Mouse (Mus musculus): ENCODE measurements around the gene Slc30a10. TPM values are rescaled to one million over a fixed set of nuclear protein-coding genes. Genes with fewer than 3 reads are reported as not detected.

Gene Slc30a10
- polyA plus RNA-seq, 1 experiment from 2014 or later = 2.6 TPM

DNA sequence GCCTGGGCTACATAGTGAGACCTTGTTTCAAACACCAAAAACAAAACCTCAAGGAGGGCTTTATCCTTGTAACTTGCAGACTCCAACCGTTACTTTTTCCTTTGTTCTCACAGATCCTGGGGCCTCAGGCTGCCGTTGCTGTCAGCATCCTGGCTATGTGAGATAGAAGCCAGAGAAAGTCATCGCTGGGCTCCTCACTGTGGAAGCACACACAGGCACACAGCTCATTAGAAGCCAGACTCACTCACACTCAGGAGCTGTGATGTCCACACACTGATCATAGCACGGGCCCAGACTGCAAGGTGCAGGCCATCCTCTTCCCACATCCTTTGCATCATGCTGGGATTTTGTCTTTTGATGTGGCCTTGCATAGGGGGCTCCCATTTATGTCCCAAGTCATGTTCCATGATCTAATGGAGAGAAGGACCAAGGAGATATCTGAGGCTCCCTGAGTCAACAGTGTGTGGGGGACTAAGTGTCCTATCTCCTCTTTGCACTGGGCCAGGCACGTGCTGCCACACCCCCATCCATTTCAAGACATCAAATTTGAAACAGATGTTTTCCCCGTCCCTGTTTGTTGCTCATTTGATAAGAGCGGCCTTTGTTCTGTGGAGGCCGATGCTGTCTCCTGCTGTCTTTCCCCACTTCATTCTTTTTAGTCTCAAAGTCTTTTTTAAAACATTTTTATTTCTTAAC lies 17.5 kb downstream of the Slc30a10 start:
- 57% methylated on average over 8 of the region's 8 CpGs for WGBS

DNA sequence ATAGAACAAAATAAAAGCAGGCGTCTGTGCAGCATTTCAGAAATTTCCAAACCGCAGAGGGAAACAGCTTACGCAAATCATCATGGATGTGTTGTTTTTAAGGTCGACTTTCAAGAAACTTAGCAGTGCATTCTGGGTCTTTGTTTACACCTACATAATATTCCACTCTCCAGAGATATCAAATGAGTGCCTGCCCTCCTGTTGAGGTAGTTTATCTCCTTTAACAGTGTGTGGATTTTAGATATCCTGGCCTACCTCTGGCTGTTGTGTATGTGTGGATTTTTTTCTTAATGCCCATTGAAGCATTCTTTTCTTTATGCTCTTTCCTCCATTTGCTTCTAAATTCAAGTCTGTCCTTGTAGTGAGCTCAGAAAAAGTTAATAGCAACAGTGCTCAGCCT lies 18.1 kb downstream of the Slc30a10 start:
- WGBS = 83% methylated on average over 4 of the region's 4 CpGs

More for the DNA sequence above, 17.5 kb downstream of the Slc30a10 start:
- H3K27ac ChIP-seq (ENCODE audit: low read depth, low read length) = no peak overlapping the region; the same call in 1 of the 2 replicates
- no peak overlapping the region for H3K4me2 ChIP-seq (ENCODE audit: low read depth, low read length, severe bottlenecking)
- DNase-seq (ENCODE audit: low spot score) (no peak), ATAC-seq (replicated peaks; ENCODE audit: low FRiP score) (0 out of 2 replicates have a peak, but pooled peaks have one; percentile 12)
- H3K4me3 ChIP-seq (ENCODE audit: low read depth, low read length) = no peak overlapping the region
- no peaks in the 10 kb centered on the region for H3K9me3 ChIP-seq (ENCODE audit: control insufficient read depth, low read length)
- no peaks in the 10 kb centered on the region for H3K27me3 ChIP-seq (ENCODE audit: control insufficient read depth, insufficient read depth, low read length)
- no peaks in the 10 kb centered on the region for H3K4me1 ChIP-seq (replicated peaks; ENCODE audit: control insufficient read depth, insufficient read depth, low read length)
- no peaks in the 10 kb centered on the region for H3K36me3 ChIP-seq (ENCODE audit: control insufficient read depth, insufficient read depth, low read length)
- H3K9ac ChIP-seq (ENCODE audit: low read length) = no peak overlapping the region

DNA sequence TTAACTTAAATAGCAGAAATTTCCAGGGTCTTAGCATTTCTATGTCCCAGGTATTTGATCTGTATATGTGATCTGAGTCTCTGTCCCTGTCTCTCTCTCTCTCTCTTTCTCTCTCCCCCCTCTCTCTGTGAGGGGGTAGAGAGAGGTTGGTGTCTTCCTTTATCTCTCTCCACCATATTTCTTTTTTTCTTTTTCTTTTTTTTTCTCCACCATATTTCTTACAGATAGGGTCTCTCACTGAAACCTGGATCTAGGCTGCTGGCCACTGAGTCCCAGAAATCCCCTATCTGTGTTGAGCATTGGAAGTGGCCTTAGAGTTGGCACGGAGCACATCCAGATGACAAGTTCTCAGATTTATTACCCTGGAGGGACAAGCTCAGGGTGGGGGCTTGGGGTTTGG lies 18.8 kb downstream of the Slc30a10 start:
- ATAC-seq (replicated peaks; ENCODE audit: low FRiP score) (no peak), DNase-seq (ENCODE audit: low spot score) (no peak)
- no peaks in the 10 kb centered on the region for H3K9me3 ChIP-seq (ENCODE audit: control insufficient read depth, low read length)
- H3K4me1 ChIP-seq (replicated peaks; ENCODE audit: control insufficient read depth, insufficient read depth, low read length) = no peaks in the 10 kb centered on the region
- no peak overlapping the region for H3K4me2 ChIP-seq (ENCODE audit: low read depth, low read length, severe bottlenecking)
- no peak overlapping the region for H3K9ac ChIP-seq (ENCODE audit: low read length)
- WGBS = 100% methylated on average over 1 of the region's 1 CpGs
- H3K4me3 ChIP-seq (ENCODE audit: low read depth, low read length) = no peak overlapping the region
- no peak overlapping the region for H3K27ac ChIP-seq (ENCODE audit: low read depth, low read length)
- no peaks in the 10 kb centered on the region for H3K36me3 ChIP-seq (ENCODE audit: control insufficient read depth, insufficient read depth, low read length)
- no peaks in the 10 kb centered on the region for H3K27me3 ChIP-seq (ENCODE audit: control insufficient read depth, insufficient read depth, low read length)

More for the DNA sequence above, 18.1 kb downstream of the Slc30a10 start:
- H3K4me1 ChIP-seq (replicated peaks; ENCODE audit: control insufficient read depth, insufficient read depth, low read length) = no peaks in the 10 kb centered on the region
- DNase-seq (ENCODE audit: low spot score) = no peak
- H3K4me2 ChIP-seq (ENCODE audit: low read depth, low read length, severe bottlenecking) = no peak overlapping the region
- no peaks in the 10 kb centered on the region for H3K9me3 ChIP-seq (ENCODE audit: control insufficient read depth, low read length)
- no peak overlapping the region for H3K9ac ChIP-seq (ENCODE audit: low read length)
- ATAC-seq (replicated peaks; ENCODE audit: low FRiP score) = no peak
- H3K27me3 ChIP-seq (ENCODE audit: control insufficient read depth, insufficient read depth, low read length) = no peaks in the 10 kb centered on the region
- no peak overlapping the region for H3K27ac ChIP-seq (ENCODE audit: low read depth, low read length)
- no peak overlapping the region for H3K4me3 ChIP-seq (ENCODE audit: low read depth, low read length)
- no peaks in the 10 kb centered on the region for H3K36me3 ChIP-seq (ENCODE audit: control insufficient read depth, insufficient read depth, low read length)

DNA sequence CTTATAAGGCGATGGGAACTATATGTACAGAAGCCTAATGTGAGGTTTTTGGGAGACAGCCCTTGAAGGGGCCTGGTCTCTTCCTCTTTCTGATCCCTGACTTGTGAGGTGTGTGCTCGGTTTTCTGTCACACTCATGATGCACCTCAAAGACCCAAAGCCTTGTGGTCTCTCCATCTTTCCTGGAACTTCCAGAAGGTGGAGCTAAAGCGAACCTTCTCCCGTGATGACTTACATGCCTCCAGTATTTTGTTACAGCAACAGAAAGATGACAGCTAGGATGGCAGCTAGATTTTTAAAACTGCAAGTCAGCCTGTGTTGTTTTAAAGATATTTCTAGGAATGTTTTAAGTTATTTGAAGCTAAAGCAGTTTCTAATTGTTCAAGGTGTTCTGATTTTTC lies 25.2 kb downstream of the Slc30a10 start:
- no peak for DNase-seq (ENCODE audit: low spot score)
- Histone ChIP-seq H3K4me1 (replicated peaks; ENCODE audit: control insufficient read depth, insufficient read depth, low read length) (0 out of 2 replicates have a peak, but pooled peaks cover 4% of the 10 kb centered on the region), H3K9me3 (ENCODE audit: control insufficient read depth, low read length) (no peaks in the 10 kb centered on the region), H3K4me2 (ENCODE audit: low read depth, low read length, severe bottlenecking) (no peak overlapping the region), H3K27ac (ENCODE audit: low read depth, low read length) (no peak overlapping the region), H3K9ac (ENCODE audit: low read length) (no peak overlapping the region), H3K4me3 (ENCODE audit: low read depth, low read length) (no peak overlapping the region), H3K36me3 (ENCODE audit: control insufficient read depth, insufficient read depth, low read length) (no peaks in the 10 kb centered on the region), H3K27me3 (ENCODE audit: control insufficient read depth, insufficient read depth, low read length) (no peaks in the 10 kb centered on the region)
- 93% methylated on average over 4 of the region's 4 CpGs for WGBS
- no peak for ATAC-seq (replicated peaks; ENCODE audit: low FRiP score)

DNA sequence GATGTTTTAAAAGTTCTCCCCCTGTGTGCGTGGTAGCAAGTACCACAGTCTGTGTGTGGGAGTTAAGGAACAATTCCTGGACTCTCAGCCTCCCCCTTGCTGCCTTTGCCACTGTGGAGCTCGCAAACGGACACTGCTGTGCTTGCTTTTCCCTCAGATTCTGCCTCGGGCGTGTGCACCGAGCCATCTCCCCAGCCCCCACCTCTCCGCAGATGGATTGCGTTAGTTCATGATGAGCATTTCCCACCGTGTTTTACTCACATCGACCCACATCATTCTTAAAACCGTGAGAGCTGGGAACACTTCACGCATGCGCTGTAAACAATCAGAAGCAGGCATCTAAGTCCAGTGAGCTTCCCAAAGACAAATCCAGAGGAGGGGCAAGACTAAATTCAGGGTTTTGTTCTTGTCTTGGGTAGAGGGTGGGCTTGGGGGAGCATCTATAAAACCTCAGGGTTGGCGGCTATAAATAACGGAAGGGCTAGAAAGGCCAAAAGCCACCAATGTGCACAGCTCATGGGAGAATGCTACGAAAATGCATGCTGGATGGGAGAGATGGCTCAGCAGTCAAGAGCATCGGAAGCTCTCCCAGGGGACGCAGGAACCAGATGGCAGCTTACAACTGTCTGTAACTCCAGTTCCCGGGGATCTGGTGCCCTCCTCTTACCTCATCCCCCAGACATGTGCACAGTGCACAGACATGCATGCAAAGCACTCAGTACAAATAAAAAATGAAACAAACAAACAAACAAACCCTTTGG lies 27.5 kb downstream of the Slc30a10 start:
- DNase-seq (ENCODE audit: low spot score) (peak; percentile 60), ATAC-seq (replicated peaks; ENCODE audit: low FRiP score) (no peak)
- no peaks in the 10 kb centered on the region for H3K27me3 ChIP-seq (ENCODE audit: control insufficient read depth, insufficient read depth, low read length)
- H3K4me2 ChIP-seq (ENCODE audit: low read depth, low read length, severe bottlenecking) = no peak overlapping the region
- H3K9ac ChIP-seq (ENCODE audit: low read length) = no peak overlapping the region
- no peak overlapping the region for H3K4me3 ChIP-seq (ENCODE audit: low read depth, low read length)
- no peaks in the 10 kb centered on the region for H3K9me3 ChIP-seq (ENCODE audit: control insufficient read depth, low read length)
- 0 out of 2 replicates have a peak, but pooled peaks cover 4% of the 10 kb centered on the region for H3K4me1 ChIP-seq (replicated peaks; ENCODE audit: control insufficient read depth, insufficient read depth, low read length)
- 0 out of 2 replicates have a peak overlapping the region, but pooled peaks have one; percentile 15 for H3K27ac ChIP-seq (ENCODE audit: low read depth, low read length)
- WGBS = 70% methylated on average over 19 of the region's 19 CpGs
- no peaks in the 10 kb centered on the region for H3K36me3 ChIP-seq (ENCODE audit: control insufficient read depth, insufficient read depth, low read length)

DNA sequence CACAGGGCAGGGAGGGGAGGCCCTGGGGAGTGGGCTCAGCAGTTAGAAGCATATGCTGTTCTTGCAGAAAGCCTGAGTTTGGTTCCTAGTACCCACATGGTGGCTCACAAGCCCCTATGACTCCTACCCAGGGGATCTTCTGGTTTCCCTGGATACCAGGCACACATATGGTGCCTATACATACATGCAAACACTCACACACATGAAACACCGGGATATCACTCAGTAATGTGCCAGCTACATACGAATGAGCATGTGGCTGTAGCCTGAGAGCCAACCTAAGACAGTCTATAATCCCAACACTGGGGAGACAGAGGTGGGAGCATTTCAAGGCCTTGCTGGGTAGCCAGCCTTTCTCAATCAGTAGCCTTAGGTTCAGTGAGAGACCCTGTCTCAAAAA lies 28.1 kb downstream of the Slc30a10 start:
- no peak for ATAC-seq (replicated peaks; ENCODE audit: low FRiP score)
- Histone ChIP-seq H3K9me3 (ENCODE audit: control insufficient read depth, low read length) (no peaks in the 10 kb centered on the region), H3K4me3 (ENCODE audit: low read depth, low read length) (no peak overlapping the region), H3K27me3 (ENCODE audit: control insufficient read depth, insufficient read depth, low read length) (no peaks in the 10 kb centered on the region), H3K9ac (ENCODE audit: low read length) (no peak overlapping the region), H3K4me1 (replicated peaks; ENCODE audit: control insufficient read depth, insufficient read depth, low read length) (0 out of 2 replicates have a peak, but pooled peaks cover 4% of the 10 kb centered on the region), H3K36me3 (ENCODE audit: control insufficient read depth, insufficient read depth, low read length) (no peaks in the 10 kb centered on the region), H3K4me2 (ENCODE audit: low read depth, low read length, severe bottlenecking) (no peak overlapping the region), H3K27ac (ENCODE audit: low read depth, low read length) (no peak overlapping the region)
- DNase-seq (ENCODE audit: low spot score) = no peak
- WGBS = 85% methylated on average over 2 of the region's 2 CpGs

DNA sequence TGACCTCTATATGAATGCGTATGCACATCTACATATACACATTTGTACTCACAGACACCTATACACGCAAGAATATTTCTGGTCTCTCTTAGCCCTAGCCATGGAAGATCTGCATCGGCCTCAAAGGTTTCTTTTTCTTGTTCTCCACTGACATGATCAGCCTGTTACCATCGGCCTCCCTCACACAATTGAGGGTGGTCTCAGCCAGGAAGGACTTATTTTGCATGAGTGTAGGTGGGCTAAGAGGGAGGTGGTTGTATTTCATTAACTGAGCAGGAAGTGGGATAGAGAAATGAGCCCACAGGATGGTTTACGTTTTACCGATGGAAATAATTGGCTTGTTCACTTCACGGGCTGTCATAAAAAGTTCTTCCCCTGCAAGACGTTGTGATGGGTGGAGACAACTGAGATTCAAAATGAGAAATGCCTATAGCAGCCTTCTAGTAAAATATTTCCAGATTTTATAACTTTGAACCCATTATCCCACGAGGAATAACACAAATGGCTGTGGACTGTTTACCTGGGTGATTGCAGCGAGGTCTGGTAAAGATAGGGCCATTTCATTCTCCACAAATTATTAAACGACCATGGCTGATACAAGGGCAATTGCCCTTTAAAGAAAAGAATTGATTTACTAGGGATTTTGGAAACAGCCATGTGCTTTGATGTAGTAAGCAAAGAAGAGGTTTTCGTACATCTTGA lies 28.9 kb downstream of the Slc30a10 start:
- ATAC-seq (replicated peaks; ENCODE audit: low FRiP score) (no peak), DNase-seq (ENCODE audit: low spot score) (no peak)
- Histone ChIP-seq H3K4me2 (ENCODE audit: low read depth, low read length, severe bottlenecking) (no peak overlapping the region), H3K9me3 (ENCODE audit: control insufficient read depth, low read length) (no peaks in the 10 kb centered on the region), H3K4me3 (ENCODE audit: low read depth, low read length) (no peak overlapping the region), H3K4me1 (replicated peaks; ENCODE audit: control insufficient read depth, insufficient read depth, low read length) (0 out of 2 replicates have a peak, but pooled peaks cover 4% of the 10 kb centered on the region), H3K27me3 (ENCODE audit: control insufficient read depth, insufficient read depth, low read length) (no peaks in the 10 kb centered on the region), H3K36me3 (ENCODE audit: control insufficient read depth, insufficient read depth, low read length) (no peaks in the 10 kb centered on the region), H3K27ac (ENCODE audit: low read depth, low read length) (no peak overlapping the region), H3K9ac (ENCODE audit: low read length) (no peak overlapping the region)
- WGBS = 85% methylated on average over 12 of the region's 12 CpGs

DNA sequence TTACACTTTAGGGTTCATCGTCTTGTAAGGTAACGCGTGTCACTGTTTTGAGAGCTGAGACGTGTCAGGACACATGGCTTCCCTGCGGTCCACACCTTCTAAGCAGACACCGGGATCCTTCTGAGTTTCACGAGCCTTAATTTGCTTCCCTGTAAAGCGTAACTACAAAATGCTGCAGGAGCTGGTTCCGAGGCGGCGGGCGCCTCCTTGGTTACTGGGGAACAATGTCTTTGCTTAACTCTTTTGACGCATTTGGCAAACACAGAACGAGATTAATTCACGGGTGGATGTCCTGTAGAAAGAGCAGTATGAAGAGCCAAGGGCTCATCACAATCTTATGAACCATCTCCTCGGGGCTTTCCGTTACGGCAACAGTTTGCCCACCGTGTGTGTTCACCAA lies 29.6 kb downstream of the Slc30a10 start:
- WGBS = 76% methylated on average over 19 of the region's 19 CpGs
- DNase-seq (ENCODE audit: low spot score) (no peak), ATAC-seq (replicated peaks; ENCODE audit: low FRiP score) (no peak)
- Histone ChIP-seq H3K27me3 (ENCODE audit: control insufficient read depth, insufficient read depth, low read length) (no peaks in the 10 kb centered on the region), H3K4me2 (ENCODE audit: low read depth, low read length, severe bottlenecking) (no peak overlapping the region), H3K4me1 (replicated peaks; ENCODE audit: control insufficient read depth, insufficient read depth, low read length) (0 out of 2 replicates have a peak, but pooled peaks cover 5% of the 10 kb centered on the region), H3K27ac (ENCODE audit: low read depth, low read length) (no peak overlapping the region), H3K36me3 (ENCODE audit: control insufficient read depth, insufficient read depth, low read length) (no peaks in the 10 kb centered on the region), H3K4me3 (ENCODE audit: low read depth, low read length) (no peak overlapping the region), H3K9ac (ENCODE audit: low read length) (no peak overlapping the region), H3K9me3 (ENCODE audit: control insufficient read depth, low read length) (no peaks in the 10 kb centered on the region)

Measured in forebrain, embryonic 11.5 days (tissue).